Mouse (Mus musculus) cortical plate, adult 2 months (tissue): ENCODE measurements around the gene Trak1. TPM values are rescaled to one million over a fixed set of nuclear protein-coding genes. Genes with fewer than 3 reads are reported as not detected.

Source experiments
- H3K27ac ChIP-seq: fragments of 200-500 bp; 2 replicates; pipeline ENCODE4 v1.5.1; 2012; ENCODE audit warnings: low read length, control low read depth, inconsistent platforms; ENCODE audit not compliant: insufficient read depth
- H3K4me1 ChIP-seq: fragments of 200-500 bp; 2 replicates; pipeline ENCODE4 v1.6.1; 2011; ENCODE audit warnings: low read length; ENCODE audit not compliant: control insufficient read depth, insufficient read depth
- H3K4me3 ChIP-seq: fragments of 200-500 bp; 2 replicates; pipeline ENCODE4 v1.5.1; 2011; ENCODE audit warnings: mild to moderate bottlenecking, low read length, control low read depth; ENCODE audit not compliant: insufficient read depth
- CTCF ChIP-seq: fragments of 200-500 bp; IDR thresholded peaks from 2 replicates; pipeline ENCODE4 v1.5.1; 2011; ENCODE audit warnings: mild to moderate bottlenecking, control low read depth, low read length; ENCODE audit not compliant: insufficient read depth; ENCODE audit errors: extremely low read depth
- POLR2A ChIP-seq: fragments of 200-500 bp; IDR thresholded peaks from 2 replicates; pipeline ENCODE4 v1.6.1; 2011; ENCODE audit warnings: mild to moderate bottlenecking, low read length, control low read depth; ENCODE audit not compliant: insufficient read depth; ENCODE audit errors: extremely low read depth
- polyA plus RNA-seq: library from polyadenylated mRNA; depleted of rRNA; stranded (reverse); fragments of >200 nt; gene quantifications from 2 replicates; pipeline ENCODE4 v1.2.3, GENCODE M21; 2012

Trak1 gene
- polyA plus RNA-seq, 1 experiment, result 139 TPM

DNA sequence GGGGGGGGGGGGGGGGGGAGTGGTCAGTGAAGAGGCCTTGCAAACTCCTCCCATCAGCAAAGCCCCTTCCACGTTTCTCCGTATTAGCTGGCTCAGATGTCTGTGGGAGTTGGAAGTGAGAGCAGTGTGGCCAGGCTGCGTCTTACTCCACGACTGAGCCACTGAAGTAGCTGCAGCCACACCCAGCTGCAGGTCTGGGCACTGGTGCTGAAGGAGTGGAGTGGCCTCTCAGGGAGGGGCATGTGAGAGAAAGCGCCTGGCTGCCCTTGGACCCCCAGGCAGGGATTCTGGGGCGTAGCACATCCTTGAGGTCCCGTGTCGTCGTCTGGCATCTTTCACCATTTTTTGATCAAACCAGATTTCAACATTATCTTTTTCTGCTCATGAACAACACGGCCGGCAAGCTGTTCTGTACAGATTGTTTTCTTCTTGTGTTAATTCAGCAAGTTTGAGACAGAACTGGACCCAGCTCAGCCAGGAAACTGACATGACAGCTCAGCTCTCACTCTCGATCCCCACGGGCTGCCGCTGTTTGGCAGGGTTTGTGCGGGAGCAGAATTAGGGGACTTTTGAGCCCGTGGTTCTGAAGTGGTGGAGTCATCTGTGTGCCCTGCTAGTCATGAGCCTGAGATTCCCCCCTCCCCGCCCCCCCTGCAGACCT, 100.9 kb downstream of the Trak1 start:
- no peak overlapping the region for H3K4me3 ChIP-seq
- H3K4me1 ChIP-seq, result peaks cover 18% of the 10 kb centered on the region; the same call in 1 of the 2 replicates
- TF ChIP-seq CTCF (no peak), POLR2A (no peak)
- H3K27ac ChIP-seq, result no peak overlapping the region

DNA sequence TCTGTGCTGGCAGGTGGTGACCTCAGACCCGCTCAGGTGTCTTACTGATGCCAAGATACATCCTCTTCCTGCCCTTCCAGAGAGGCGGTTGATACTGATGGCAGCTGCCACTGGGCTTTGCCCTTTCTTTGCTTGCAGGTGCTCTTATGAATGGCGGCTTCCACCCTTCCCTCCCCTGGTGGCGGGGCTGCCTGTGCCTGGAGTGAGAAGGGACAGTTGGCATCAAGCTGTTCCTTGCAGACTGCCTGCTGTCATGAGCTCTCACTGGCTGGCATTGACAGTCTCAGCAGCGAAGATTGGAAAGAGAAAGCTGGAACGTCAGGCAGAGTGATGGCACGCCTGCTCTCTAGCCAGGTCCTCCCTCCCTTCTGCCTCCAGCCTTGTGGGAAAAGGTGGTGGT, 101.5 kb downstream of the Trak1 start:
- Histone ChIP-seq H3K4me1 (peaks cover 18% of the 10 kb centered on the region; the same call in 1 of the 2 replicates), H3K27ac (no peak overlapping the region), H3K4me3 (no peak overlapping the region)
- no peak for TF ChIP-seq CTCF
- 0 out of 2 replicates have a peak, but pooled peaks have one; percentile 21 for TF ChIP-seq POLR2A

DNA sequence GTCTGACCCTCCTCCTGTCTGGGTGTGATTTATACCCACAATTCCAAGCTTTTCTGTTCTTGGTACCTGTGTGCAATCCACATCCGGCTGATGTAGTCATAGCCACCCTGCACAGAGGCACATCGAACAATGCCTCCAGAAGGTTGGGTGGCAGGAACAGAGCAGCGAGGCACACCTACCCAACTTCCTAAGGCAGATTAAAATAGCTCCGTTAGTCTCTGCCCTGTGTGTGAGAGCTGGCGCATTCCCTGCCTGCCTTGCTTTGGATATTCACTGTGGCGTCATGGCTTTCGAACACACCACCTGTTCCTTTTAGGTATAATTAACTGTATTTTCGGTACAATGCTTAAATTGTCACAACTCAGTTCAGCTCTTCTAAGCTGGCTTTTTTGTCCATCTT, 103.3 kb downstream of the Trak1 start:
- no peak overlapping the region for H3K4me3 ChIP-seq
- TF ChIP-seq CTCF (no peak), POLR2A (peak; percentile 23; the same call in 1 of the 2 replicates)
- H3K27ac ChIP-seq, result peak overlapping the region; percentile 67
- peaks cover 20% of the 10 kb centered on the region; the same call in 1 of the 2 replicates for H3K4me1 ChIP-seq

DNA sequence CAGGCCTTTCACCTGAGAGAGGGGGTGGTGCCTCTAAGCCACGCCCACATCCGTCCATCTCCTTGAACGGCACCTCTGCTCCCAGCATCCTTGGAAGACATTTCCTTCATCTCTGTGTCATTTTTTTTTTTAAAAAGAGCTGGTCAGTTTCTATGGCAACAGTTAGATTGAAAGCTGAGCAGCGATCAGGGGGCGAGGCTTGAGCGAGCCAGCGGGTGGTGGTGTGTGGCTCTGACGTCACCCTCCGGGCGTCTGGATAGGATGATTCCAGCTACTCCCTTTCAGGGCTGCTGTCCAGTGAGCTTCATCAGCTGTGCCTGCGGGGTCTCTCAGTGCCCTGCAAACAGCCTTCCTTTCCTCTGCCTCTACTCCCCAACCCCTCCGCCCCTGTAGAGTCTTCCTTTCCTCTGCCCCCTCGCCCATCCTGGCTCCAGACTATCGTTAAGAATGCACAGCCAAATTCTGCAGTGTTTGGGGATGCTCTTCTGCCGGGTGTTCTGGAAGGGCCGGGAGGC, 105.9 kb downstream of the Trak1 start:
- peak; percentile 92 for TF ChIP-seq POLR2A
- TF ChIP-seq CTCF, result no peak

DNA sequence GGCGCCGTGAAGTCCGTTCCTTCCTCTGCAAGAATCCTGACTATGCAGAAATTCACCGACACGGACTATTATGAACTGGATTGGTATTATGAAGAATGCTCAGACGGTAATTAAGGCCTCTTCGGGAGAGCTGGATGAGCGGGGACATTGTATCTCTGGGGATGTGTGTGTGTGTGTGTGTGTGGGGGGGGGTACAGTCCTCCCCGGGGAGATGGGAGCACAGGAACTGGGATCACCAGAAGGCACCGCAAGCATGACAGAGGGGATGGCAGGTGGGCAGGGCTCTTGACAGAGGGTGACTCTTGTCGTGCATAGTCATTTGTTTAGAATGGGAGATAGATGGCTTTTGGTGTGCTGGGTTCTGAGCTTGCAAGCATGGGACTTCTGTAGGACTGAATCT, 106.4 kb downstream of the Trak1 start:
- Histone ChIP-seq H3K4me3 (peak overlapping the region; percentile 68), H3K27ac (peak overlapping the region; percentile 41; the same call in 1 of the 2 replicates), H3K4me1 (peaks cover 19% of the 10 kb centered on the region)
- TF ChIP-seq POLR2A (no peak), CTCF (no peak)

More for the DNA sequence above, 105.9 kb downstream of the Trak1 start:
- Histone ChIP-seq H3K4me3 (peak overlapping the region; percentile 68), H3K4me1 (peaks cover 19% of the 10 kb centered on the region), H3K27ac (peak overlapping the region; percentile 41; the same call in 1 of the 2 replicates)

DNA sequence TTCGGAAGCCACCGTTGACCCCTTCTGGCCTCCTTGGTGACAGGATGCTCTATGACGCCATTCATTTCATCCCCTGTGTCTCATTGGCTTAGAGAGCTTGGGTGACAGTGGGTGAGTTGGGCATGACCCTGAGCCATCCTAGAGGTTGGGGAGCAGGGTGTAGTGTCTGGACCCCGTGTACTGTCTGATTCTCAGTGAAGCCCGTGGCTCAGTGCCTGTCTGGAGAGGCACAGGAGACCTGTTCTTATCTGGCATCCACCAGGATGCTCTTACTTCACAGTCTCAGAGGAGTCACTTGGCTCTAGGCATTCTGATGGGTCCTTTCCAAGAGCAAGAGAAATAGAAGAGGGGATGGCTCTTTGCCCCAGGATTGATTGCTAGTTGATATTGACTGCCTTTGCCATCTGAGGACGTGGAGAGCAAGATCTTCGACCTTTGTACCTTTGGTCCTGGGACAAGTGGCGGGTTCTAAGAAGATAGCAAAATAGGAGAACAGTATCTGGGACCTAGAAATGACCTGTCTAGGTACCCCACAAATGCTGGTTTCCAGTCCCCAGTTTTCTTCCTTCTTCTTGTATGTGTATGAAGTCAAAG, 107.9 kb downstream of the Trak1 start:
- H3K4me3 ChIP-seq, result peak overlapping the region; percentile 68; the same call in 1 of the 2 replicates
- TF ChIP-seq CTCF (no peak), POLR2A (no peak)

DNA sequence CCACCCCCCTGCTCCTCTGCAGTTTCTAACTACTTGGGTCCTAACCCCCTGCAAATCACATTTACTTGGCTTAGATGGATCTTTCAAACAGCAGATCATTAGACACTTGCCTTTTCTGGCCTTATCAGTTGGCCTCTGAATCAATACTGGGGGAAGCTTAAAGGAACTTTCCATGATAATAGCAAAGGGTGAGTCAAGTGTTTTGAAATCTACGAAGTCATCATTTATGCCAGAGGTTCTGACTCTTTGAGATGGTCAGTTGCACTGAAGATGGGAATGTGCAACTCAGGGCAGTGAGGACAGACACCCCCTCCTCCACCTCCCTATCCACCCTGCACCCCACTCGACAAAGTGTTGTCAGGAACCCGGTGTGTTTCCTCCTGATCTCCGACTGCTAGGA, 108.5 kb downstream of the Trak1 start:
- H3K4me3 ChIP-seq, result peak overlapping the region; percentile 18; the same call in 1 of the 2 replicates
- H3K27ac ChIP-seq, result no peak overlapping the region
- peaks cover 8% of the 10 kb centered on the region for H3K4me1 ChIP-seq
- TF ChIP-seq POLR2A (no peak), CTCF (no peak)

More for the DNA sequence above, 107.9 kb downstream of the Trak1 start:
- peaks cover 12% of the 10 kb centered on the region for H3K4me1 ChIP-seq
- no peak overlapping the region for H3K27ac ChIP-seq

DNA sequence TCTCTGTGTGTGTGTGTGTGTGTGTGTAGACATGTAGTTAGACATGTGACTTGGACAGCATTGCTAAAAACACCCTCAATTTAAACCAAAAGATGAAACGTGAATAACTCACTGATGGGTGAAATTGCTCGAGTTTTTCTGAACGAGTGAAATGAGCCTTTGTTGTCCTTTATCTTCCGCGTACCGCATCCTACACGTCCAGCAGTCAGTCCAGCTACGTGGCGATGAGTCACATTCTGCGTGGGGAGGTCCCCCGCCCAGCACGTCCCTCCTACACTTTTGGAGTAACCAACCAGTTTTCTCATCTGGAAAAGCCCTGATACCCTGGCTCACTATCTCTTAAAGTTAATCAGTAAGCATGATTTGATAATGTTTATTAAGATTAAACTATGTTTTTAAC, 116.9 kb downstream of the Trak1 start:
- TF ChIP-seq CTCF, result no peak
- TF ChIP-seq POLR2A, result no peak
- H3K4me1 ChIP-seq, result peaks cover 6% of the 10 kb centered on the region
- no peak overlapping the region for H3K27ac ChIP-seq
- H3K4me3 ChIP-seq, result no peak overlapping the region

DNA sequence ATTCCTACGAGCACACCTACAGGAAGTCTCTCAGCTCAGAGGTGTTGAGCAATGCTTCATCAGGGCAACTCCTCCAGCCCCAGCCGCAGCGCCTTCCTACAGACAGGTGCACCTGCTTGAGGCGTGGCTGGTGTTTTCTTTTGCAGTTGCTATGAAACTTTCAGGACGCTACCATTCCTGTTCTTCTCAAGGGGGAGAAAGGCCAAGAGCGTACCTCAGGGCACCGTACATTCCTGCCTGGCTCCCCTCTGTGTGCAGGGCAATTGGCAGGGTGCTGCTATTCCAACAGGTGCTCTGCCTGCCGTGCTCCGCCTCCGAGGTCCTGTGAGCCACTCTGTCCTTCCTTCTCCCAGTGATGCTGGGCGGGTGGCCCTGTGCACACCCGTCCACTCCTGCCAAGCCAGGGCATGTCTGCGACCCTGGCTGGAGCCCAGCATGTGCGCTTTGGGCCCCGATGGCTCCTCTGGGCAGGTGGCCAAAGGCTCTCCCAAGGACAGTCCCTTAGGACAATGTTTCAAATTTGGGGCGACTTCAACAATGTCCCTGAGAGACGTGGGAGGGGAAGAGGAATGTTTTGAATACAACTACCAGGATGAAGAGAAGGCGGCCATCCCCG, 118.4 kb downstream of the Trak1 start:
- no peak overlapping the region for H3K27ac ChIP-seq
- peaks cover 6% of the 10 kb centered on the region for H3K4me1 ChIP-seq
- TF ChIP-seq CTCF (no peak), POLR2A (no peak)
- H3K4me3 ChIP-seq, result no peak overlapping the region

DNA sequence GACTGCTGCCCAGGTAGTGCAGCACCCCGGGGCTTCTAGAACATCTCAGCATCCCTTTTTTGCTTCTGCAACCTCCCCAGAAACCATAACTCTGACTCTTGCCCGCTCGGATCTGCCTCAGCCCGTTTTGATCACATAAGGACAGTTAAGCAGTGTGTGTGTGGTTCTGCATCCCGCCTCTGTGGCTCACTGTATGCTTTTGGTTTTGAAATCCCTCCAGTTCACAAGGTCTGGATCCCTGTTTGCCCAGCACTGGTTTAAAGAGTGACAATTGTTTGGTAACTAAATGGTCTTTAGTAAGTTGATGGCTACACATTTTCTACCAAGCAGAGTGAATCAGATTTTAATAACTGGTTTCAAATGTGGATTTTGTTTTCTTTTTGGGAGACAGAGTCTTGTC, 119.2 kb downstream of the Trak1 start:
- Histone ChIP-seq H3K27ac (no peak overlapping the region), H3K4me1 (peaks cover 6% of the 10 kb centered on the region), H3K4me3 (no peak overlapping the region)
- TF ChIP-seq POLR2A (no peak), CTCF (no peak)
